In genomic region chr3:121736025-121736744, GRCm38 (mm10) we compare ENCODE assay signal across 8 mouse cellular contexts. TPM values are rescaled to one million over a fixed set of nuclear protein-coding genes. Genes with fewer than 3 reads are reported as not detected.
DNase-seq lines count a peak whose midpoint lies in the region; ATAC-seq and TF ChIP-seq lines count a peak whose summit lies in the region.

No protein-coding gene starts in this region.

- intact Hi-C loops in heart, postnatal 14 days (cut with DNase I): loop anchor here (2.0 to 5.0 kb wide), 2 partner anchors 199 to 429 kb away; no protein-coding TSS in a partner anchor

- no peak overlapping the region for H3K4me3 ChIP-seq in forebrain, embryonic 16.5 days (replicated peaks; ENCODE audit: low read length)
- no peak overlapping the region for H3K4me3 ChIP-seq in liver, postnatal 0 days (ENCODE audit: low read depth, low read length)
- H3K4me3 ChIP-seq in neural tube, embryonic 15.5 days (replicated peaks): no peak overlapping the region

- DNase-seq in ES-CJ7 (ENCODE audit: low read depth, low spot score): peak; percentile 85
- peak; percentile 84 for DNase-seq in cerebellum, adult 11 months
- peak; percentile 81 to 88 for DNase-seq in heart, postnatal 14 days
- peak; percentile 90 to 91 for DNase-seq in kidney, postnatal 4 days
- DNase-seq in liver, postnatal 0 days: peak; percentile 74
- DNase-seq in testis, postnatal 14 days (ENCODE audit: low spot score): peak; percentile 77

- H3K36me3 ChIP-seq in forebrain, embryonic 16.5 days (ENCODE audit: control insufficient read depth, insufficient read depth): no peaks in the 10 kb centered on the region
- 0 out of 2 replicates have a peak, but pooled peaks cover 2% of the 10 kb centered on the region for H3K36me3 ChIP-seq in liver, postnatal 0 days (replicated peaks; ENCODE audit: insufficient read depth, low read length)
- H3K36me3 ChIP-seq in neural tube, embryonic 15.5 days: peaks cover 16% of the 10 kb centered on the region

- no peak for TF ChIP-seq EP300 in liver, postnatal 0 days (IDR thresholded peaks at IDR 0.05; ENCODE audit: low read depth)

- H3K27me3 ChIP-seq in forebrain, embryonic 16.5 days (replicated peaks; ENCODE audit: control insufficient read depth, insufficient read depth, low read length): no peaks in the 10 kb centered on the region
- H3K27me3 ChIP-seq in liver, postnatal 0 days (ENCODE audit: insufficient read depth, low read length): no peaks in the 10 kb centered on the region
- H3K27me3 ChIP-seq in neural tube, embryonic 15.5 days (replicated peaks): no peaks in the 10 kb centered on the region

- 0 out of 2 replicates have a peak overlapping the region, but pooled peaks have one; percentile 5 for H3K27ac ChIP-seq in forebrain, embryonic 16.5 days (ENCODE audit: low read length)
- no peak overlapping the region for H3K27ac ChIP-seq in liver, postnatal 0 days (ENCODE audit: low read depth)
- no peak overlapping the region for H3K27ac ChIP-seq in neural tube, embryonic 15.5 days (replicated peaks)

- ATAC-seq in forebrain, embryonic 16.5 days: peak; percentile 95
- ATAC-seq in liver, postnatal 0 days: peak; percentile 69
- ATAC-seq in neural tube, embryonic 15.5 days (ENCODE audit: low FRiP score): peak; percentile 82

- peaks cover 9% of the 10 kb centered on the region for H3K4me1 ChIP-seq in forebrain, embryonic 16.5 days (replicated peaks; ENCODE audit: control insufficient read depth, insufficient read depth, low read length)
- H3K4me1 ChIP-seq in liver, postnatal 0 days (ENCODE audit: insufficient read depth): peaks cover 9% of the 10 kb centered on the region
- peaks cover 7% of the 10 kb centered on the region for H3K4me1 ChIP-seq in neural tube, embryonic 15.5 days

- 0 out of 2 replicates have a peak overlapping the region, but pooled peaks have one; percentile 9 for H3K9ac ChIP-seq in forebrain, embryonic 16.5 days (replicated peaks; ENCODE audit: low read depth, low read length)
- no peak overlapping the region for H3K9ac ChIP-seq in liver, postnatal 0 days (replicated peaks)
- no peak overlapping the region for H3K9ac ChIP-seq in neural tube, embryonic 15.5 days (replicated peaks)

- no peaks in the 10 kb centered on the region for H3K9me3 ChIP-seq in forebrain, embryonic 16.5 days (ENCODE audit: control insufficient read depth, low read length)
- H3K9me3 ChIP-seq in liver, postnatal 0 days (ENCODE audit: low read length): no peaks in the 10 kb centered on the region
- H3K9me3 ChIP-seq in neural tube, embryonic 15.5 days (replicated peaks): no peaks in the 10 kb centered on the region

- WGBS in forebrain, embryonic 16.5 days: 18% methylated on average over 18 of the region's 18 CpGs
- 43% methylated on average over 18 of the region's 18 CpGs for WGBS in liver, postnatal 0 days (ENCODE audit: insufficient replicate concordance)
- 29% methylated on average over 18 of the region's 18 CpGs for WGBS in neural tube, embryonic 15.5 days

- no peak overlapping the region for H3K4me2 ChIP-seq in forebrain, embryonic 16.5 days (ENCODE audit: low read length)
- H3K4me2 ChIP-seq in liver, postnatal 0 days (ENCODE audit: low read depth, low read length): peak overlapping the region; percentile 26; the same call in 1 of the 2 replicates
- H3K4me2 ChIP-seq in neural tube, embryonic 15.5 days: no peak overlapping the region

- peak; percentile 80 for TF ChIP-seq CTCF in liver, postnatal 0 days (IDR thresholded peaks at IDR 0.05; ENCODE audit: low read depth)

RNA-seq across cellular contexts. Expression of gene F3, which starts 12.8 kb away (rescaled TPM):
- polyA plus RNA-seq in forebrain, embryonic 16.5 days (2015; fragmentation: Nextera tagmentation; extraction: Ambion mirVana): 9.1 and 9.5 TPM in 2 replicates
- total RNA-seq in heart, postnatal 14 days (2021): 10 to 100 TPM; 16.8 to 19.5 TPM
- polyA plus RNA-seq in liver, postnatal 0 days (2015; fragmentation: Nextera tagmentation; extraction: Ambion mirVana): 1.3 and 1.5 TPM in 2 replicates
- 7.7 and 9.3 TPM in 2 replicates for polyA plus RNA-seq in neural tube, embryonic 15.5 days (2015; fragmentation: Nextera tagmentation; extraction: Ambion mirVana)
